Mouse (Mus musculus) MEL (cell line): ENCODE measurements around the gene Tmc6.

Experiments used
- CHD1 ChIP-seq: IDR thresholded peaks from 2 replicates; pipeline ENCODE4 v1.6.1; 2012; ENCODE audit warnings: low read depth, mild to moderate bottlenecking, inconsistent platforms, low read length, improper control_type of control experiment
- CTCF ChIP-seq, 3 experiments: IDR thresholded peaks in 2 of 3; conservative IDR thresholded peaks in 1 of 3; 2 replicates each; pipeline ENCODE4 v1.5.1; 2011 to 2012; ENCODE audit warnings: low read length in 3 of 3, low read depth in 2 of 3, mild to moderate bottlenecking in 2 of 3, improper control_type of control experiment in 1 of 3, inconsistent platforms in 1 of 3, mixed read lengths in 1 of 3, moderate library complexity in 1 of 3; ENCODE audit not compliant: control insufficient read depth in 1 of 3, insufficient read depth in 1 of 3, poor library complexity in 1 of 3, severe bottlenecking in 1 of 3
- KAT2A ChIP-seq: conservative IDR thresholded peaks from 2 replicates; pipeline ENCODE4 v1.6.1; 2012; ENCODE audit warnings: low read depth, low read length, improper control_type of control experiment, inconsistent platforms
- NRF1 ChIP-seq: IDR thresholded peaks from 2 replicates; pipeline ENCODE4 v1.6.1; 2014; ENCODE audit warnings: low read depth, mild to moderate bottlenecking, inconsistent platforms, low read length, improper control_type of control experiment, moderate library complexity; ENCODE audit not compliant: poor library complexity, insufficient read depth, severe bottlenecking
- SMC3 ChIP-seq: IDR thresholded peaks from 2 replicates; pipeline ENCODE4 v1.6.1; 2011; ENCODE audit warnings: low read depth, low read length, improper control_type of control experiment
- ZC3H11A ChIP-seq: IDR thresholded peaks from 2 replicates; pipeline ENCODE4 v1.6.1; 2012; ENCODE audit warnings: low read depth, mild to moderate bottlenecking, inconsistent platforms, low read length, improper control_type of control experiment

GRCm38 (mm10) chr11:117729798-117730489 is 52.1 kb downstream of the Tmc6 start:
- TF ChIP-seq NRF1: no peak
- TF ChIP-seq KAT2A: no peak
- TF ChIP-seq CTCF (IDR thresholded peaks at IDR 0.05 in 2 of 3, conservative IDR thresholded peaks at IDR 0.05 in 1 of 3; ENCODE audit: control insufficient read depth in 1 of 3, insufficient read depth in 1 of 3, low read depth in 2 of 3, low read length in 3 of 3, poor library complexity in 1 of 3, severe bottlenecking in 1 of 3): no peak
- no peak for TF ChIP-seq ZC3H11A
- TF ChIP-seq SMC3: no peak
- TF ChIP-seq CHD1: no peak
